In the genomic region with DNA sequence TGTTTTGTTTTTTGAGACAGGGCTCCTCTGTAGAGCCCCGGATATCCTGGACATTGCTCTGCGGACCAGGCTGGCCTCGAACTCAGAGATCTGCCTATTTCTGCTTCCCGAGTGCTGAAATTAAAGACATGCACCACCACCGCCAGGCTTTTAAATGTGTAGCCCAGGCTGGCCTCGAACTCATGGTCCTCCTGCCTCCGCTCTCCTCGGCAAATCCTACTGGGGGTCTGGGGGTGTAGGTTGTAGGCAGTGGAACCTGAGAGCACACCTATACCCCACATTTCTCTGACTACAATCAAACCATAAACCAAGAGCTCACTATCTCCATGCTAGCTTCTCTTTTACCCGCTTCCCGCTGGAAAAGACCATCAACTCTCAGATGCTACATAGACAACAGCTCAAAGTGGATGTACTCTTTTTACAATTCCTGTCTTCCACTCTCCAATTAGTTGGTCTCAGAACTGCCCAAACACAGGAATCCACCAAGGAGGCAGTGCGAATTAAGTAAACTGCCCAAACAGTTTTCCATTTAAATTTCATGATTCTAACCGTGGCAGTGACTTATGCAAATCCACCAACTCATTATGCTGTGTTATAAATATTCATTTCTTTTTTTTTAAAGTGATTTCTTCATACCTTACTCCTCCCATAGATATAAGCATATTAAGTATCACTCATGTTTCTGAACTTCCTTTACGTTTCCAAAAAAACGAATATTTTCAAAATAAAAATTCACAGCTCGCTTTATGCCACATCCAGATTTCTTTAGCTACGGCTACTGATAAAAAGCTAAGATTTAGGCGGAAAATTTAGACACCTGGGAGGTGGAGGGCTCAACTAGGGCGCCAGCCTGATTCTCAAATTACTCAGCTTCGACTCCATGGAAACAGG, we compare ENCODE assay signal across 7 mouse cellular contexts. TPM values are rescaled to one million over a fixed set of nuclear protein-coding genes. Genes with fewer than 3 reads are reported as not detected.
DNase-seq lines count a peak whose midpoint lies in the region; ATAC-seq and TF ChIP-seq lines count a peak whose summit lies in the region.

No protein-coding gene starts in this region.

- no peaks in the 10 kb centered on the region for H3K9me3 ChIP-seq in lung, embryonic 16.5 days (ENCODE audit: control insufficient read depth, low read length)
- no peaks in the 10 kb centered on the region for H3K9me3 ChIP-seq in forebrain, embryonic 10.5 days
- no peaks in the 10 kb centered on the region for H3K9me3 ChIP-seq in limb, embryonic 10.5 days (replicated peaks)

- no peak for DNase-seq in lung, postnatal 25 days (ENCODE audit: low spot score)
- no peak for DNase-seq in forebrain, embryonic 10.5 days (ENCODE audit: extremely low spot score, low spot score)
- no peak for DNase-seq in limb, embryonic 10.5 days (ENCODE audit: low spot score)
- DNase-seq in gastrocnemius, postnatal 25 days = no peak
- no peak for DNase-seq in left cerebral cortex, adult 8-10 months (ENCODE audit: low spot score in 2 of 2)

- peak overlapping the region; percentile 82 for H3K4me3 ChIP-seq in lung, embryonic 16.5 days (ENCODE audit: low read length)
- H3K4me3 ChIP-seq in forebrain, embryonic 10.5 days = peak overlapping the region; percentile 74
- H3K4me3 ChIP-seq in limb, embryonic 10.5 days = peak overlapping the region; percentile 85
- H3K4me3 ChIP-seq in small intestine, adult 2 months (ENCODE audit: low read depth, low read length) = peak overlapping the region; percentile 93

- peak overlapping the region; percentile 88 for H3K27ac ChIP-seq in lung, embryonic 16.5 days (ENCODE audit: low read length)
- peak overlapping the region; percentile 94 for H3K27ac ChIP-seq in forebrain, embryonic 10.5 days
- peak overlapping the region; percentile 94 for H3K27ac ChIP-seq in limb, embryonic 10.5 days
- H3K27ac ChIP-seq in small intestine, adult 2 months (ENCODE audit: insufficient read depth, low read depth, low read length) = peak overlapping the region; percentile 31; the same call in 1 of the 2 replicates

- peak overlapping the region; percentile 86 for H3K9ac ChIP-seq in lung, embryonic 16.5 days (ENCODE audit: low read length)

- TF ChIP-seq POLR2A in small intestine, adult 2 months (IDR thresholded peaks at IDR 0.05; ENCODE audit: low read depth, low read length) = no peak

- peaks cover 23% of the 10 kb centered on the region for H3K4me1 ChIP-seq in lung, embryonic 16.5 days (replicated peaks; ENCODE audit: control insufficient read depth, insufficient read depth, low read length)
- H3K4me1 ChIP-seq in forebrain, embryonic 10.5 days = peaks cover 50% of the 10 kb centered on the region
- H3K4me1 ChIP-seq in limb, embryonic 10.5 days = peaks cover 28% of the 10 kb centered on the region
- H3K4me1 ChIP-seq in small intestine, adult 2 months (ENCODE audit: control insufficient read depth, insufficient read depth, insufficient read length, low read length) = peaks cover 9% of the 10 kb centered on the region

- no peak for ATAC-seq in lung, embryonic 16.5 days (ENCODE audit: low read depth)

- H3K4me2 ChIP-seq in lung, embryonic 16.5 days (ENCODE audit: low read depth, low read length) = peak overlapping the region; percentile 85

- no peak for TF ChIP-seq CTCF in small intestine, adult 2 months (IDR thresholded peaks at IDR 0.05; ENCODE audit: extremely low read depth, insufficient read length, insufficient replicate concordance, low read depth, low read length)

- no peaks in the 10 kb centered on the region for H3K36me3 ChIP-seq in lung, embryonic 16.5 days (ENCODE audit: control insufficient read depth, insufficient read depth, low read length)
- peaks cover 19% of the 10 kb centered on the region for H3K36me3 ChIP-seq in forebrain, embryonic 10.5 days (replicated peaks)
- peaks cover 16% of the 10 kb centered on the region for H3K36me3 ChIP-seq in limb, embryonic 10.5 days
- no peaks in the 10 kb centered on the region for H3K36me3 ChIP-seq in small intestine, adult 2 months (ENCODE audit: control insufficient read depth, insufficient read depth, low read length)

- WGBS in lung, embryonic 16.5 days = 38% methylated on average over 19 of the region's 19 CpGs
- 48% methylated on average over 19 of the region's 19 CpGs for WGBS in forebrain, embryonic 10.5 days
- WGBS in limb, embryonic 10.5 days = 46% methylated on average over 19 of the region's 19 CpGs
- 34% methylated on average over 19 of the region's 19 CpGs for WGBS in small intestine, adult 2 months

- H3K27me3 ChIP-seq in lung, embryonic 16.5 days (ENCODE audit: control insufficient read depth, insufficient read depth, low read depth, low read length) = no peaks in the 10 kb centered on the region
- H3K27me3 ChIP-seq in forebrain, embryonic 10.5 days (ENCODE audit: poor library complexity, severe bottlenecking) = no peaks in the 10 kb centered on the region
- no peaks in the 10 kb centered on the region for H3K27me3 ChIP-seq in limb, embryonic 10.5 days (ENCODE audit: low read depth, poor library complexity, severe bottlenecking)
- no peaks in the 10 kb centered on the region for H3K27me3 ChIP-seq in small intestine, adult 2 months (ENCODE audit: control insufficient read depth, insufficient read depth, low read length)

RNA-seq across cellular contexts. Expression of gene Gxylt1, which starts 0.9 kb away (rescaled TPM):
- 11.6 and 12.2 TPM in 2 replicates for polyA plus RNA-seq in lung, embryonic 16.5 days (2015; fragmentation: Nextera tagmentation; extraction: Ambion mirVana)
- polyA plus RNA-seq in forebrain, embryonic 10.5 days (2016; fragmentation: Nextera tagmentation; extraction: Ambion mirVana) = 16.0 and 17.1 TPM in 2 replicates
- 15.6 and 21.7 TPM in 2 replicates for polyA plus RNA-seq in limb, embryonic 10.5 days (2016; fragmentation: Nextera tagmentation; extraction: Ambion mirVana)
- 0.41 and 0.96 TPM in 2 replicates for polyA plus RNA-seq in small intestine, adult 2 months (2012; rRNA removed)
- total RNA-seq in gastrocnemius, postnatal 25 days (2021) = 1 to 10 TPM; 5.0 to 5.4 TPM
- total RNA-seq in left cerebral cortex, adult 8-10 months (2022) = 10 to 100 TPM; 13.1 to 15.5 (median 13.9) TPM

Comparison
In these comparisons a context has a peak if more than half of its experiments do, and no peak if none do; other contexts are left out.
1. H3K27ac ChIP-seq: peak in every context shown above with its lines; median percentile 94 in forebrain, embryonic 10.5 days; 94 in limb, embryonic 10.5 days; 88 in lung, embryonic 16.5 days; 31 in small intestine, adult 2 months.